Mouse (Mus musculus): ENCODE data around the gene Slc25a21.

Gene Slc25a21

DNA sequence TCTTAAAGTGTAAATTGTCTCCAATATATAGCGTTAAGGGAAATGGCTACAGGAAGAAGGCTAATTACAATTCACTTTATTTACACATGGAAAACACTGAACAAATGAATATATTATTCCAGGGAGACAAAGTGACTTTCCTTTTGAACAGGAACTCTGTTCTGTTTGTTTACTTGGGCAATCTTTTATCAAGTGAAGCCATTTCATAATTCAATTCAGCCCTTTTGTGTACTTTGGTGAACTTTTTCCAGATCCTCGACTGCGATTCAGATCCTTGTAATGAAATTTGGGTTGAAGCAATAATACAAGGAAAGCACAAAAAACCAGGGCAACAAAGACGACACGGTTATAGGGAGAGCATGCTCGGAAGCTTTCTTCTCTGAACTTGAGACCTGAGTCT, 423.3 kb downstream of the Slc25a21 start:
- no peak for DNase-seq (ENCODE audit: low read depth, low spot score)

DNA sequence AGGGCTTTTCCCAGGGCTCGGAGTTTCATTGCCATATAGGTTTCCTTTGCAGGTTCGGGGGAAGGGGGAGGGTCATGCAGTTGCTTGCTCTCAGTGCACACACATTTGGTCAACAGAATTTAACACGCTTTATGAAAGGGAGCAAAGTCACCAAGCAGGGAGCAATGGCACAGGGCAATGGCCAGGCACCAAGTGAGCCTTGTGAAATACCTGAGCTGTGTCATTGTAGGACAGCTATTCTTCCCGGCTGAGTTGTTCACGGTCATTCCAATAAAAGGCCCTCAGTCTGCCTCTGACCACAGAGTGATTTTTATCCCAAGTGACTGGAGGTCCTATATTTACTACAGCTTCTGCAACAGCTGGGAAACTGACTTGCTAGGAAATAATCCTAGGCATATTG, 427.9 kb downstream of the Slc25a21 start:
- DNase-seq (ENCODE audit: low read depth, low spot score) = no peak

- DNase-seq (ENCODE audit: low read depth, low spot score) = no peak
Observed at GRCm38 (mm10) chr12:56767474-56767873, 429.8 kb downstream of the Slc25a21 start.

- DNase-seq (ENCODE audit: low read depth, low spot score) = no peak
Observed at GRCm38 (mm10) chr12:56737104-56737503, 460.2 kb downstream of the Slc25a21 start.

DNA sequence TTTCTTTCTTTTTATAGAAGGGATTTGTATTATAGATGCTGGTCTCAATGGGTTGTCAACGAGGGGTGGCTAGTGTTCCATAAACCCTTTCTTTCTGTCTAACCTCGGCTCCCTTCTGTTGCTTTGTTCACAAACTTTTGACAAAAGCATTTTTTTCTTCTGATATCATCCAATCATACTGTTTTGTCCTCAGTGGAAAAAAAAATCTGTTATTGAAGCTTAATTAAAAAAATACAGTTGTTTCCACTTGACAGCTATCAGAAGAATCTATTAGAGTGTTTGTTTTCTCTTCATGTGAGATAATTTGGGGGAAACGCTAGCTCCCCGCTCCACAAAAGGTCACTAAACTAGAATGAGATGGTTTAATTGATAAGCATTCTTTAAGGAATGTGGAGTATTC, 469.6 kb downstream of the Slc25a21 start:
- no peak for DNase-seq (ENCODE audit: low read depth, low spot score)

DNA sequence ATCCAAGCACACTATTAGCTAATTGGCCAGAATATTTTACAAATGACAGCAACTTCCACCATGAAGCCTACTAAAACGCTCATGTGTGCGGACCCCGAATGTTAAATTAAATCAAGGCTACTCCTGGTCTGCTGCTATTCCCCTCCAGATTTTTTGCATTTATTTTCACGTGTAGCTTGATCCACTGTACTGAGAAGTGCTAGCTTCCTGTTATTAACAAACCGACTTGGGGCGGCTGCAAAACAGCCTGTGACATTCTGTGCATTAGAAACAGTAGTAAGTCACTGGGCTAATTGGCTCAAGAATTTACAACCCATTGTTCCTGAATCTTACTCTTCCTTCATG, 478.6 kb downstream of the Slc25a21 start:
- DNase-seq (ENCODE audit: low read depth, low spot score) = no peak

- no peak for DNase-seq (ENCODE audit: low read depth, low spot score)
Observed at GRCm38 (mm10) chr12:56717971-56718706, 479.1 kb downstream of the Slc25a21 start.

- DNase-seq (ENCODE audit: low read depth, low spot score) = no peak
Observed at GRCm38 (mm10) chr12:56701004-56701403, 496.3 kb downstream of the Slc25a21 start.

- no peak for DNase-seq (ENCODE audit: low read depth, low spot score)
Observed at GRCm38 (mm10) chr12:56699915-56700900, 497.1 kb downstream of the Slc25a21 start.

- no peak for DNase-seq (ENCODE audit: low read depth, low spot score)
Observed at GRCm38 (mm10) chr12:56699351-56699750, 497.9 kb downstream of the Slc25a21 start.

- no peak for DNase-seq (ENCODE audit: low read depth, low spot score)
Observed at GRCm38 (mm10) chr12:56698191-56698980, 498.9 kb downstream of the Slc25a21 start.

- no peak for DNase-seq (ENCODE audit: low read depth, low spot score)
Observed at GRCm38 (mm10) chr12:56697785-56698184, 499.5 kb downstream of the Slc25a21 start.

DNA sequence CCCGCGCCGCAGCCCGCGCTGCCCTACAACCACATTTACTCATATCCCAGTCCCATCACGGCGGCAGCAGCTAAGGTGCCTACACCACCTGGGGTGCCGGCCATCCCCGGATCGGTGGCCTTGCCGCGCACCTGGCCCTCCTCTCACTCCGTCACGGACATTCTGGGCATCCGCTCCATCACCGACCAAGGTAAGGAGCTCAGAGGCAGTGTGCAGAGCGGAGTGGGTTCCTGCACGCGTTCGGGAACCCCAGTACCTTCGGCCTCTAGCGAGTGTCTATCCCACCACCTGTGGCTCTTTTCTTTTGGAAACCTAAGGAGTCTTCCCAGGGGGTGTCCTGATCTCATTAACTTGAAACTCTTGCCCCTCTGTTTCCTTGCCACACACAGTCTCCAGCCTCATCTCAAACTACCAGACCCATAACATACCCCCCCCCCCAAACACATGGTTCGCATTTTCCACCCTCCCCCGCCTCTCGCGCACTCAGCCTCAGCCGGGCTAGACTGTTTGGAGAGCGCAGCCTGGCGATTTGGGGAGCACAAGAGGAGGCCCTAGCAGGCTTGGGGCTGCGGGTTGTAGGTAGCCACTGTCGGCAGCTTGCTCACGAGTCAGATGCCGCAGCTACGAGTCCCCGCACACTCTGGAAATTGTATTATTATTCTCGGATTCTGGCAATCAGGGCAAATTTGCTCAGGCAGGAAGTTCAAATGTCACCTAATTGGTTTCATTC, 500.1 kb downstream of the Slc25a21 start:
- DNase-seq (ENCODE audit: low read depth, low spot score) = no peak

GRCm38 (mm10) chr12:56696174-56697010, 500.9 kb downstream of the Slc25a21 start:
- no peak for DNase-seq (ENCODE audit: low read depth, low spot score)

DNA sequence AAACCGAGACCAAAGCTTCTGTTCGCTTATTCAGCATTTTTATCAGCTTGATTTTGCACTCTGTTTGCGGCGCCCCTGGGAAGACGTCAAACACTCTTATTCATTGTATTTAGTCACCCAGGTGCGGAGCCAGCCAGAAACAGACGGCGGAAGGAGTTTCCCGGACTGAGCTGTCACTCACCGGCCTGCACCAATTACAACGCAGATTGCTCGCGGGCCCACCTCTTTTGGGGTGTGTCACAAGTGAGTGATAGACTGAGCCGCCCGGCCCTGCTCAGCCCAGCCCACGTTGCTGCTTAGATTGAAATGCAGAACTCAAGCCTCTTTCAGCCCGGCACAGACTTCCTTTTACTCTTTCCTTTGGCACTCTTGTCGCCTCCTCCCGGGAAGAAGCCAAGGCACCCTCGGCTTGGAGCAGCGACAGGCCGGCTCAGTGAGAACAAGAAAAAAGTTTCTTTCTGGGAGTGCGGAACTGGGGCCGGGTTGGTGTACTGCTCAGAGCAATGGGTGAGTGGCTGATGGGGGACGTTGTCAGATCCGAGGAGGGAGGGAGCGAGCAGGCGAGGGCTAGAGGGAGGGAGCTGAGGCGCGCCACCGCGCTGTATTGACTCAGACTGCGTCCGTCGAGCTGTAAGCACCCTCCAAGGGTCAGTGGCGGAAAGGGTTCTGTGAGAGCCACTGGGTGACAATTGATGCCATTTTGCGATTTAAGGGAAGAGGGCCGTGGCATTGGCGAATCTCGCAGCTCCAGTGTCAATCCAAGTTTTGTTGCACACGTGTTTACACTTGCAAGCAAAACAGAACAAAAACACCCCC, 501.7 kb downstream of the Slc25a21 start:
- no peak for DNase-seq (ENCODE audit: low read depth, low spot score)

GRCm38 (mm10) chr12:56694936-56695335, 502.3 kb downstream of the Slc25a21 start:
- DNase-seq (ENCODE audit: low read depth, low spot score) = no peak

GRCm38 (mm10) chr12:56694361-56694760, 502.9 kb downstream of the Slc25a21 start:
- DNase-seq (ENCODE audit: low read depth, low spot score) = no peak

GRCm38 (mm10) chr12:56693411-56694098, 503.7 kb downstream of the Slc25a21 start:
- DNase-seq (ENCODE audit: low read depth, low spot score) = no peak

DNA sequence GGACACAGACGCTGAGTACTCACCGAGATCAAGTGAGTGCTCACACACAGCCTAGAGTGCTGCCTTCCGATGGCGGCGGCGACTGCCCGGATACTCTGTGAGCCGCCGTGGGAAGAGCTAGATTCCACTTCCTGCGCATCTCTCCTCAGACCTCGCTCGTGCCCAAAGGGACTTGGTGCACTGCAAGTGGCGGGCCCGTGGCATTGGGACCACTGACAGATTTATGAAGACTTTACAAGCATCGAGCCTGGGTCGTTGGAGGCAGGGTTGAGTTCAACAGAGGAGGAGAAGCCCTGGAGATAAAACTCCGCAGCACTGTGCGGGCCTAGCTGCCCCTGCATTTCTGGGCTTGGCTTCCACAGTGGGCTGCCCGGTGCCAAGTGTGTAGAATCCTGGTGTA, 504.7 kb downstream of the Slc25a21 start:
- no peak for DNase-seq (ENCODE audit: low read depth, low spot score)

Data from A20 (cell line).